Mouse (Mus musculus) myocyte (in vitro differentiated cells): Measurements from ENCODE around the gene Arid3b.

Source experiments
- E2F4 ChIP-seq: IDR thresholded peaks from one replicate; pipeline ENCODE4 v1.6.1; 2011; ENCODE audit warnings: mild to moderate bottlenecking, control low read depth, moderate library complexity; ENCODE audit not compliant: insufficient read depth
- POLR2A ChIP-seq: IDR thresholded peaks from one replicate; pipeline ENCODE4 v1.6.1; 2011; ENCODE audit warnings: low read depth, mild to moderate bottlenecking, control low read depth, moderate library complexity; ENCODE audit not compliant: insufficient read length

- TF ChIP-seq E2F4 (no peak), POLR2A (no peak)
These were observed 65.8 kb downstream of the Arid3b start for GRCm38 (mm10) chr9:57770836-57771235.
